Mouse (Mus musculus) kidney, adult 2 months (tissue): ENCODE results near the gene Shisa5.

Source experiments
- CTCF ChIP-seq: fragments of 200-500 bp; conservative IDR thresholded peaks from 2 replicates; pipeline ENCODE4 v1.5.1; 2011; ENCODE audit warnings: low read depth, mild to moderate bottlenecking, control low read depth, low read length, moderate library complexity, mixed read lengths; ENCODE audit not compliant: insufficient read depth, insufficient read length
- POLR2A ChIP-seq: fragments of 200-500 bp; IDR thresholded peaks from one replicate; pipeline ENCODE4 v1.6.1; 2011; ENCODE audit warnings: low read depth, low read length, control low read depth

- TF ChIP-seq CTCF (no peak), POLR2A (no peak)
Measured at GRCm38 (mm10) chr9:109054712-109055111, 16.3 kb downstream of the Shisa5 start.
